9 mouse cellular contexts compared by ENCODE assay signal in the genomic region with DNA sequence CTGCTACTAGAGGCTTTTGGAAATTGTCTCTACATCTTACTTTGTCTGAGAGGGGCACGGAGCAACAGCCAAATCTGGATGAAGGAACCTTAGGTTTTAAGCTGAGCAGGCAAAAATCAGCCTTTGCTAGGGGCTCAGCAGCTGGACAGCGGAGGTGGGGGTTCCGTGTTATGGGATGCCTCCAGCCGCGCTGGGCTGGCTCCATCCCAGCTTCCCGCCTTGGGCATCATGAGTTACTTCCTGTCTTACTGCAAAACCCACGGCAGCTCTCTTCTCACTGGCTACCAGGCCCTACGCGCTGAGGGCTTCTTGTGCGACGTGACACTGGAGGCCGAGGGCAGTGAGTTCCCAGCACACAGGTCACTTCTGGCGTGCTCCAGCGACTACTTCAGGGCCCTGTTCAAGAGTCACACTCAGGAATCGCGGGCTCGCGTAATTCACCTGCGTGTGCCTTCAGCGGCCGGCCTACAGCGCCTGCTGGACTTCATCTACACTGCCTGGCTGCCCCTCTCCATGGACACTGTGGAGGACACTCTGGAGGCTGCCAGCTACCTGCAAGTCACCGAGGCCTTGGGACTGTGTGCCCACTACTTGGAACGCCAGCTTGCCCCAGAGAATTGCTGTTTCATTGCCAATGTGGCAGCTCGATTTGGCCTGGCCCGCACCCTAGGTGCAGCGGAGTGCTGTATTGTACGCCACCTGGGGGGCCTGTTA. TPM values are rescaled to one million over a fixed set of nuclear protein-coding genes. Genes with fewer than 3 reads are reported as not detected.
DNase-seq lines count a peak whose midpoint lies in the region; ATAC-seq and TF ChIP-seq lines count a peak whose summit lies in the region.
"Had no signal": no experiment of that assay in that cellular context is flagged by ENCODE, and none has a peak within 500 bp of the region (broad histone marks: within the 10 kb centered on the region; RNA-seq: fewer than 3 reads in every experiment).

A gene (plus strand): TSS at position 229 of the 714 bp plus-strand sequence.

- no peak within 1 kb of the TSS for H3K27ac ChIP-seq in kidney, embryonic 16.5 days (ENCODE audit: low read length)
- no peak within 1 kb of the TSS for H3K27ac ChIP-seq in limb, embryonic 11.5 days (replicated peaks; ENCODE audit: low read depth, low read length)
- 0 out of 2 replicates have a peak within 1 kb of the TSS, but pooled peaks have one; percentile 37 for H3K27ac ChIP-seq in olfactory bulb, adult 2 months (ENCODE audit: insufficient read depth, low read depth, low read length)

- peak within 1 kb of the TSS; percentile 34 for H3K4me3 ChIP-seq in kidney, embryonic 16.5 days (ENCODE audit: low read length)
- peak within 1 kb of the TSS; percentile 15; the same call in 1 of the 2 replicates for H3K4me3 ChIP-seq in limb, embryonic 11.5 days (ENCODE audit: low read depth, low read length)
- H3K4me3 ChIP-seq in olfactory bulb, adult 2 months (ENCODE audit: insufficient read depth, low read depth, low read length) = peak within 1 kb of the TSS; percentile 5; the same call in 1 of the 2 replicates

- H3K4me1 ChIP-seq in kidney, embryonic 16.5 days (ENCODE audit: insufficient read depth, low read length) = no peaks in the 10 kb centered on the region
- H3K4me1 ChIP-seq in limb, embryonic 11.5 days (ENCODE audit: control insufficient read depth, insufficient read depth, low read length) = peaks cover 4% of the 10 kb centered on the region; the same call in 1 of the 2 replicates
- peaks cover 29% of the 10 kb centered on the region for H3K4me1 ChIP-seq in olfactory bulb, adult 2 months (ENCODE audit: control insufficient read depth, insufficient read depth, low read length)

- WGBS in kidney, embryonic 16.5 days = 40% methylated on average over 28 of the region's 28 CpGs
- WGBS in limb, embryonic 11.5 days = 48% methylated on average over 28 of the region's 28 CpGs
- 49% methylated on average over 28 of the region's 28 CpGs for WGBS in olfactory bulb, adult 2 months

- no peak for DNase-seq in kidney, adult 11 months
- peak; percentile 41 for DNase-seq in cerebellum, adult 8-10 months
- DNase-seq in gastrocnemius, adult 8-10 months (ENCODE audit: low spot score in 2 of 2) = peak; percentile 2 to 5
- peak; percentile 47 for DNase-seq in limb, embryonic 11.5 days (ENCODE audit: low spot score)
- DNase-seq in urinary bladder, adult 18-20 months (ENCODE audit: low spot score in 2 of 2) = no peak
- no peak for DNase-seq in adrenal gland, postnatal 36 days

- peak; percentile 59; the same call in 1 of the 2 replicates for ATAC-seq in kidney, embryonic 16.5 days (ENCODE audit: low FRiP score, low TSS enrichment)
- ATAC-seq in limb, embryonic 11.5 days (ENCODE audit: insufficient number of reproducible peaks, low FRiP score, low TSS enrichment, low read depth) = peak; percentile 26; the same call in 1 of the 2 replicates

- no peaks in the 10 kb centered on the region for H3K9me3 ChIP-seq in kidney, embryonic 16.5 days (ENCODE audit: low read length)
- H3K9me3 ChIP-seq in limb, embryonic 11.5 days (ENCODE audit: control insufficient read depth, low read length) = no peaks in the 10 kb centered on the region
- H3K9me3 ChIP-seq: G1E had no signal

- peak within 1 kb of the TSS; percentile 63 for H3K4me2 ChIP-seq in kidney, embryonic 16.5 days (replicated peaks; ENCODE audit: low read depth, low read length)
- H3K4me2 ChIP-seq in limb, embryonic 11.5 days (ENCODE audit: low read depth, severe bottlenecking) = peak within 1 kb of the TSS; percentile 50

- TF ChIP-seq POLR2A in olfactory bulb, adult 2 months (IDR thresholded peaks at IDR 0.05; ENCODE audit: insufficient read depth, low read depth, low read length) = no peak

- H3K27me3 ChIP-seq in kidney, embryonic 16.5 days (ENCODE audit: insufficient read depth, low read length) = peaks cover 4% of the 10 kb centered on the region; the same call in 1 of the 2 replicates
- peaks cover 12% of the 10 kb centered on the region; the same call in 1 of the 2 replicates for H3K27me3 ChIP-seq in limb, embryonic 11.5 days (ENCODE audit: control insufficient read depth, insufficient read depth, low read length)

- H3K36me3 ChIP-seq in kidney, embryonic 16.5 days (ENCODE audit: insufficient read depth, low read length) = no peaks in the 10 kb centered on the region
- no peaks in the 10 kb centered on the region for H3K36me3 ChIP-seq in limb, embryonic 11.5 days (ENCODE audit: control insufficient read depth, insufficient read depth, low read length)
- H3K36me3 ChIP-seq: G1E had no signal

- no peak within 1 kb of the TSS for H3K9ac ChIP-seq in kidney, embryonic 16.5 days (replicated peaks; ENCODE audit: low read length)
- no peak within 1 kb of the TSS for H3K9ac ChIP-seq in limb, embryonic 11.5 days (ENCODE audit: low read length)

- TF ChIP-seq CTCF in olfactory bulb, adult 2 months (IDR thresholded peaks at IDR 0.05; ENCODE audit: insufficient read depth, low read depth, low read length) = no peak

RNA-seq across cellular contexts. Expression of the gene that starts here (rescaled TPM):
- polyA plus RNA-seq in kidney, embryonic 16.5 days (2015; fragmentation: Nextera tagmentation; extraction: Ambion mirVana) = 0.24 and 0.30 TPM in 2 replicates
- total RNA-seq in gastrocnemius, adult 8-10 months (2022) = 10 to 100 TPM; 21.4 to 28.7 (median 26.1) TPM
- 0.79 and 1.3 TPM in 2 replicates for polyA plus RNA-seq in limb, embryonic 11.5 days (2014; fragmentation: Nextera tagmentation; extraction: Ambion mirVana)
- polyA plus RNA-seq in olfactory bulb, adult 2 months (2012; ENCODE audit: insufficient read depth, insufficient read length, low replicate concordance, missing spikeins) = not detected in 2 replicates
- not detected for total RNA-seq in adrenal gland, postnatal 36 days (2021)
- polyA plus RNA-seq: G1E had no signal

Comparison
In these comparisons a context has a peak if more than half of its experiments do, and no peak if none do; other contexts are left out.
1. RNA of the gene that starts here (total RNA-seq): 21.4 to 28.7 TPM in gastrocnemius, adult 8-10 months; not detected in adrenal gland, postnatal 36 days; every median in the first group is over 10 times any median in the second.
2. Peak in ATAC-seq, H3K4me3 ChIP-seq and H3K4me2 ChIP-seq in kidney, embryonic 16.5 days; RNA of the gene not detected or under 1 TPM.
3. DNase-seq: peak in cerebellum, adult 8-10 months (single experiment), gastrocnemius, adult 8-10 months (2 of 2) and limb, embryonic 11.5 days (single experiment); none in kidney, adult 11 months (single experiment), urinary bladder, adult 18-20 months (0 of 2) and adrenal gland, postnatal 36 days (0 of 2).
4. Peak in every context shown above with its lines, with median percentiles within 50 percentile points of each other: H3K4me3 ChIP-seq.